Mouse (Mus musculus): Measurements from ENCODE around the gene Spaca4. TPM values are rescaled to one million over a fixed set of nuclear protein-coding genes. Genes with fewer than 3 reads are reported as not detected.

The Spaca4 gene
- polyA plus RNA-seq (2017; shearing (Covaris generic)), result not detected

GRCm38 (mm10) chr7:45725713-45726112 lies at the start of gene Spaca4:
Gene Spaca4 (minus strand): TSS chr7:45725813.

GRCm38 (mm10) chr7:45720413-45721233 lies 5.0 kb downstream of the Spaca4 start, which contains the start of gene Fam83e:
Gene Fam83e (plus strand): TSS chr7:45721212.

GRCm38 (mm10) chr7:45717918-45718297 lies 7.7 kb downstream of the Spaca4 start, which contains the start of gene Sphk2:
Gene Sphk2 (minus strand): TSS chr7:45718002.

GRCm38 (mm10) chr7:45715090-45715708 lies 10.4 kb downstream of the Spaca4 start, which contains the start of gene Rpl18:
Gene Rpl18 (plus strand): TSS chr7:45715457.

GRCm38 (mm10) chr7:45704730-45705442 lies 20.7 kb downstream of the Spaca4 start, which contains the start of gene Dbp:
Gene Dbp (plus strand): TSS chr7:45705088.

GRCm38 (mm10) chr7:45699523-45700141 lies 26.0 kb downstream of the Spaca4 start, which contains the start of gene Car11:
Gene Car11 (plus strand): TSS chr7:45699843.

GRCm38 (mm10) chr7:45693921-45694591 lies 31.6 kb downstream of the Spaca4 start, which contains the start of gene Sec1:
Gene Sec1 (minus strand): TSS chr7:45694402.

GRCm38 (mm10) chr7:45683396-45684050 lies 42.1 kb downstream of the Spaca4 start, which contains the start of gene Ntn5:
Gene Ntn5 (plus strand): TSS chr7:45684022.

Other genes starting within 250 kb of the Spaca4 start
- gene Tulp2, start 243.9 kb downstream of the Spaca4 start, polyA plus RNA-seq (2017; shearing (Covaris generic)), result 1.7 TPM
- 0.88 TPM for gene Gm45808, start 239.0 kb downstream of the Spaca4 start, polyA plus RNA-seq (2017; shearing (Covaris generic))
- 1.0 TPM for gene Dhdh, start 237.0 kb downstream of the Spaca4 start, polyA plus RNA-seq (2017; shearing (Covaris generic))
- gene Nucb1, start 215.4 kb downstream of the Spaca4 start, polyA plus RNA-seq (2017; shearing (Covaris generic)), result 289 TPM
- gene Ppp1r15a, start 199.5 kb downstream of the Spaca4 start, polyA plus RNA-seq (2017; shearing (Covaris generic)), result 59.4 TPM
- gene Plekha4, start 199.5 kb downstream of the Spaca4 start, polyA plus RNA-seq (2017; shearing (Covaris generic)), result 0.40 TPM
- 1.9 TPM for gene Hsd17b14, start 170.9 kb downstream of the Spaca4 start, polyA plus RNA-seq (2017; shearing (Covaris generic))
- 64.7 TPM for gene Bcat2, start 155.7 kb downstream of the Spaca4 start, polyA plus RNA-seq (2017; shearing (Covaris generic))
- gene Fgf21, start 110.3 kb downstream of the Spaca4 start, polyA plus RNA-seq (2017; shearing (Covaris generic)), result not detected
- gene Fut1, start 108.5 kb downstream of the Spaca4 start, polyA plus RNA-seq (2017; shearing (Covaris generic)), result not detected
- 0.11 TPM for gene Izumo1, start 104.0 kb downstream of the Spaca4 start, polyA plus RNA-seq (2017; shearing (Covaris generic))
- gene Rasip1, start 98.3 kb downstream of the Spaca4 start, polyA plus RNA-seq (2017; shearing (Covaris generic)), result 1.2 TPM
- gene Mamstr, start 85.8 kb downstream of the Spaca4 start, polyA plus RNA-seq (2017; shearing (Covaris generic)), result 0.72 TPM
- gene Fut2, start 59.4 kb downstream of the Spaca4 start, polyA plus RNA-seq (2017; shearing (Covaris generic)), result 0.17 TPM
- gene Ntn5, start 41.8 kb downstream of the Spaca4 start, polyA plus RNA-seq (2017; shearing (Covaris generic)), result not detected
- 0.33 TPM for gene Sec1, start 31.4 kb downstream of the Spaca4 start, polyA plus RNA-seq (2017; shearing (Covaris generic))
- gene Car11, start 26.0 kb downstream of the Spaca4 start, polyA plus RNA-seq (2017; shearing (Covaris generic)), result 8.1 TPM
- gene Dbp, start 20.7 kb downstream of the Spaca4 start, polyA plus RNA-seq (2017; shearing (Covaris generic)), result 12.6 TPM
- gene Rpl18, start 10.4 kb downstream of the Spaca4 start, polyA plus RNA-seq (2017; shearing (Covaris generic)), result 1,812 TPM
- gene Sphk2, start 7.8 kb downstream of the Spaca4 start, polyA plus RNA-seq (2017; shearing (Covaris generic)), result 37.7 TPM
- not detected for gene Fam83e, start 4.6 kb downstream of the Spaca4 start, polyA plus RNA-seq (2017; shearing (Covaris generic))
- gene Lmtk3, start 57.9 kb upstream of the Spaca4 start, polyA plus RNA-seq (2017; shearing (Covaris generic)), result not detected
- gene Sult2b1, start 58.9 kb upstream of the Spaca4 start, polyA plus RNA-seq (2017; shearing (Covaris generic)), result 1.6 TPM
- 28.9 TPM for gene Cyth2, start 88.8 kb upstream of the Spaca4 start, polyA plus RNA-seq (2017; shearing (Covaris generic))
- gene Kcnj14, start 99.0 kb upstream of the Spaca4 start, polyA plus RNA-seq (2017; shearing (Covaris generic)), result not detected
- gene Grwd1, start 105.1 kb upstream of the Spaca4 start, polyA plus RNA-seq (2017; shearing (Covaris generic)), result 42.0 TPM
- 119 TPM for gene Kdelr1, start 147.0 kb upstream of the Spaca4 start, polyA plus RNA-seq (2017; shearing (Covaris generic))
- not detected for gene Grin2d, start 152.6 kb upstream of the Spaca4 start, polyA plus RNA-seq (2017; shearing (Covaris generic))
- 0.39 TPM for gene Syngr4, start 170.9 kb upstream of the Spaca4 start, polyA plus RNA-seq (2017; shearing (Covaris generic))
- 7.9 TPM for gene Tmem143, start 171.1 kb upstream of the Spaca4 start, polyA plus RNA-seq (2017; shearing (Covaris generic))
- 689 TPM for gene Emp3, start 195.6 kb upstream of the Spaca4 start, polyA plus RNA-seq (2017; shearing (Covaris generic))
- 2.2 TPM for gene Ccdc114, start 198.3 kb upstream of the Spaca4 start, polyA plus RNA-seq (2017; shearing (Covaris generic))

Data from activated CD4-positive, CD25-positive, alpha-beta regulatory T cell, adult 9 weeks (primary cell).